Mouse (Mus musculus) left cerebral cortex, postnatal 4 days (tissue): ENCODE data around the gene Ttc22. TPM values are rescaled to one million over a fixed set of nuclear protein-coding genes. Genes with fewer than 3 reads are reported as not detected.
A peak's percentile ranks its signal among the peaks of the same experiment; 100 is the strongest.

Experiments used
- DNase-seq: peaks from one replicate; pipeline ENCODE4 v3.0.0-alpha.2; 2022
- intact Hi-C: fragments of 180-260 bp; cut with DNase I; formaldehyde crosslinking; loops from one replicate; pipeline ENCODE4 v1.15.1; 2025
- total RNA-seq, 2 experiments: library from RNA; stranded (reverse); gene quantifications; 2 replicates each; pipeline ENCODE4 v1.2.3; 2021

The Ttc22 gene
- total RNA-seq, 2 experiments from 2014 or later: 1.6 to 1.9 TPM

DNA sequence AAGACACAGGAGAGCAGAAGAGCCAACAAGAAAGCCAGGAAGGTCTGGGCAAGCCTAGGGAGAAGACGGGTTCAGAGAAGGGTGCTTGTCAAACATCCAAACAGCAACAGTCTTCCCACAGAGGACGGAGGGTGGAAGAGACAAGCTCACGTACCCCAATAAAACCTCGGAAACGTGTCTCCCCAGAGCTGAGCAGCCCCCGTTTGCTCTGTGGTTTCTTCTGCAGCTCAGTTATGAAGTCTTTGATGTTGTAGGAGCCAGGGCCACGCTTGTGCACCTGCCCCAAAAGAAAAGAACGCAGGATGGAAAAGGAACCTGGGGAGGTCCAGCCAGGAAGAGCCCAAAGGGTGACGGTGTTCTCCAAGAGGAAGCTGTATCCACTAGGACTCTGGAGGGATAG, 7.4 kb upstream of the Ttc22 start:
- intact Hi-C loops: loop anchor here (5.0 to 10.0 kb wide), 3 partner anchors 92 to 547 kb away; no protein-coding TSS in a partner anchor
- DNase-seq: no peak

DNA sequence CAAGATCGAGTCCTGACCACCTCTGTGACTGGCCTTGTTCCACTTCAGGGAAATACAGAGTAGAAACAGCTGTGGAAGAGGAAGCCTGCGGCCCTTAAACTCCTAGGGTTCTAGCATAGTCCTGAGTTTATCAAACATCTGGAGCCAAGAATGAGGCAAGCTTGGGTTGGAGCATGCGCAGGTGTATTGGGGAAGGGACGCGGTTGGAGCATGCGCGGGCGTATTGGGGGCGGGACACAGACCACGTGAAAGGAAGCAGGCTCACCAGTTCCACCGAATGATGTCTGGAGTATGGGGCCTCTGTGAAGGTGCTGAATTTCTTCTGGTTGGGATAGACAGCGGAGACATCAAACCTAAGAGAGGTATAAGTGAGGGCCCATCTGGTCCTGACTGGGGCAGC, 6.6 kb upstream of the Ttc22 start:
- no peak for DNase-seq
- intact Hi-C loops: loop anchor here (5.0 to 10.0 kb wide), 2 partner anchors 92 to 219 kb away; no protein-coding TSS in a partner anchor

GRCm38 (mm10) chr4:106617056-106617455, 5.2 kb upstream of the Ttc22 start, which contains the start of gene Lexm:
Gene Lexm (minus strand): TSS chr4:106617241.
- intact Hi-C loops: loop anchor here (5.0 to 10.0 kb wide), 2 partner anchors 90 to 218 kb away; no protein-coding TSS in a partner anchor
- no peak for DNase-seq

DNA sequence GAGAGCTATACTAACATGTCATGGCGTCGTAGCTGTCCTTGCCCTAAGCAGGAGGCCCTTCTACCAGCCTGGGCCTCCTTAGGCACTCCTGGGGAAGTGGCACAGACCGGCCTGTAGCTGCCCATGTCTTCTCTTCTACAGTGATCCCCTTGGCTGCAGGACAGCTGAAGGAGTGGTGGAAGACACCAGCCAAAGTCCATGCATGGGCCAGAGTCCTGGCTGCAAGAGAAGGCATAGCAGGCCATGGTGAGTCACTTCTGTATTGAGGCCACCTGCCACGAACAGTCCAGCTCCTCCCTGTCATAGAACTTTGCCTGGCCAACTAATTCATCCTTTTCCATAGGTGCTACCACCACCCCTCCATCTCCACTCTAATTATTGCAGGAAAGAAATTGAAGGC, 3.3 kb upstream of the Ttc22 start:
- DNase-seq: no peak
- intact Hi-C loops: loop anchor here (5.0 to 10.0 kb wide), 2 partner anchors 88 to 216 kb away; no protein-coding TSS in a partner anchor

- no peak for DNase-seq
- intact Hi-C loops: no loop called here
These were observed 804 bp upstream of the Ttc22 start for GRCm38 (mm10) chr4:106621428-106621827.

GRCm38 (mm10) chr4:106622712-106623111, 480 bp downstream of the Ttc22 start:
- peak; percentile 62 for DNase-seq
- intact Hi-C loops: no loop called here

- intact Hi-C loops: no loop called here
- no peak for DNase-seq
These were observed 2.0 kb downstream of the Ttc22 start for GRCm38 (mm10) chr4:106624271-106624670.

- intact Hi-C loops: no loop called here
- peak; percentile 48 for DNase-seq
These were observed 5.6 kb downstream of the Ttc22 start for GRCm38 (mm10) chr4:106627809-106628208.

GRCm38 (mm10) chr4:106628650-106629360, 6.6 kb downstream of the Ttc22 start:
- DNase-seq: no peak
- intact Hi-C loops: no loop called here

- intact Hi-C loops: no loop called here
- DNase-seq: no peak
These were observed 7.1 kb downstream of the Ttc22 start for GRCm38 (mm10) chr4:106629374-106629773.

- intact Hi-C loops: loop anchor here (1.0 kb wide), 1 partner anchor 78 kb away; no protein-coding TSS in a partner anchor
- DNase-seq: peak; percentile 80
These were observed 8.3 kb downstream of the Ttc22 start for GRCm38 (mm10) chr4:106630333-106631220.

- intact Hi-C loops: no loop called here
- DNase-seq: no peak
These were observed 10.1 kb downstream of the Ttc22 start for GRCm38 (mm10) chr4:106632313-106632712.

DNA sequence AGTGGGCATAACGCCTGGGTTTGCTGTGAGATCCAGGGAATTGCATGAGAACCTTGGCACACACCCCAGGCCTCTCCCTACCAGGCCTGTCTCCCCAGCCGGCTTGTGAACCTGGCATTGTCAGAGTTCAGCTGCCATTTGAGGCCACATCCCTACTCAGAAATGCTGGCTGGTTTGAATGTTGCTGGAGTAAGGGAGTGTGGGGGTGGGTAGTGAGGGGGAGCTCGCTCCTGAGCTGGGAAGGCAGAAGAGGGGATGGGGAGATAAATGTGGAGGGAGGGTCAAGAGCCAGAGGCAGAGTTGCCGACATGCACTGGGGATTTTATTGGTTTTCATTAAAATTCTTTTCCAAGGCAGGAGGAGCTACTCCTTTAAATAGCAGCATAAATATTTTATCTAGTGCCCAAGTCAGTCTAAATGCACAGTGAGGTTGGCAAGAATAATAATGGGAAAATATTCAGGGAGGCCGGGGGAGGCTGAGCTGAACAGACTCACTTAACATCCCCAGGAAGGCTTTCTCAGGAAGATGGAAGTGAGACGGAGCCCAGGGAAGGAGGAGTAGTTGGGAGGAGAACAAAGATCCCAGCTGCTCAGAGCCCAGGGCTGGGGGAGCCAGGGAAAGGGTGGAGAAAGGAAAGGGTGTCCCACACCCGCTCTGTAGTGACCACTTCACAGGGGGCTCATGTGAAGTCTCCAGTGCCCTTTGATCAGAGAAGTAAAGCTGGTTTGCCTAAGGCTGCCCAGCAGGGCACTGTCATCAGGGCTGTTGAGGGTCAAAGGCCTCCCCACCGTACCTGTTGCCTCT, 11.3 kb downstream of the Ttc22 start:
- peak; percentile 50 for DNase-seq
- intact Hi-C loops: no loop called here

DNA sequence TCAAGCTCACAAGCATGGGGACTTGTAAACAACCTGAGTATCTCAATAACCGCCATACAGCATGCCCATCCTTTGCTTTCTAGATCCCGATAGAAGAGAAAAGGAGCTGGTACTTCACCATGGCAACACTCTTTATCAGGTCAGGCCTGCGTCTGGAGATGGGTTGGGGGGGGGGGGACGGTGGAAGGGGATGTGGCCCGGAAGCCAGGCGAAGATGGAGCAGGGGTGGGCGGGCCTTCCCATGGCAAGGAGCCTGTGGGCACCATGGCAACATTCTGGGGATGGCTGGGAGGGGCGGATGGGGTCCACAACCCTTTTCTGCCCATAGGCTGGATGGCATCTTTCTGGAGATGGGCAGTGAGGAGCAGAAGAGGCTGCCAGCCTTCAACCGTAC, 11.9 kb downstream of the Ttc22 start:
- peak; percentile 65 for DNase-seq
- intact Hi-C loops: no loop called here

DNA sequence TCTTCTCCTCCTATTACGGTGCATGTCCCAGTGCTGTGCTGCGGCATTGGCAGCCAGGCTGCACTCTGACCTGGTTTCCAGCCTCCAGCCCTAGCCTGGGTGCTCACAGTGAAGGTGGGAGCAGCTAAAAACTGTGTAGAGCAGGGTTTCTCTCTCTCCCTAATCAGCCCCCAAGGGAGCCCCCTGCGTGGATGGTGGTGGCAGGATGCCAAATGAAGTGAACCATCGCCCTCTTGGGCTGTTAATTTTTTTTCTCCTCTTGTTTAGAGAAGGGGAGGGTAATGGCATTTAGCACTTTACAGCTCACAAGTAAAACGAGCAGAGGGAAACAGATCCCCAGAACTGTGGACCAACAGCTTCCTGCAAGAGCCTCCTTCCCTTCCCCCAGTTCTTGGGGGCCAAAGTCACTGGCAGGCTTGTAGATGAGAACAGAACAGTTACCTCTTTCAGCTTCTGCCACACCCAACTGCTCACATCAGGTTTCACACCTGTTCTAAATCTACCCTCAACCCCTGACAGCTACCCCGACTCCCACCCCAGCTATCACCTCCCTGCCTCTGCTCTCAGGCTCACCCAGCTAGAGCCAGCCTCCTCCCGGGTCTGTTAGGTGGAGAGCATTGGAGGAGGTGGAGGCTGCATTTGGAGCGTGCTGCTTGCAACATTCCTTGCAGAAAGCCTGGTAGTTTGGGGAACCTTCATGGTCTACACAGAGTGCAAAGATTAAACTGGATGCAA, 21.4 kb downstream of the Ttc22 start:
- intact Hi-C loops: no loop called here
- no peak for DNase-seq

DNA sequence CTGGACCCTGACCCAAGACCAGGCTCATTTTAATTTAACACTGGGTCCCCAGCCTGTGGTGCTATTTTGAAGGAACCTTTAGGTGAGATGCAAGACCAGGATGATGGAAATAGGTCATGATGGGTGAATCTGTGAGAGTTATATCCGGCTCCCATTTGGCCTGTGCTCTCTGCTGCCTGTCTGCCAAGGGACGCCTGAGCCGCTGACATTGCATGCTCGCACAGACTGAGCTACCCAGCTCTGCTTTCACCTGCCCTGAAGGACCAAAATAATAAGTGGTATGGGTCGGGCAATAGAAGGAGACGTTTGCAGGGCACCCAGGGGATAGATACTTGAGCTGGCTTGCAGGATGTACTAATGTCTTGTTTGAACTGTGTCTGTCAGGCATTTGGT, 22.0 kb downstream of the Ttc22 start:
- DNase-seq: no peak
- intact Hi-C loops: no loop called here

DNA sequence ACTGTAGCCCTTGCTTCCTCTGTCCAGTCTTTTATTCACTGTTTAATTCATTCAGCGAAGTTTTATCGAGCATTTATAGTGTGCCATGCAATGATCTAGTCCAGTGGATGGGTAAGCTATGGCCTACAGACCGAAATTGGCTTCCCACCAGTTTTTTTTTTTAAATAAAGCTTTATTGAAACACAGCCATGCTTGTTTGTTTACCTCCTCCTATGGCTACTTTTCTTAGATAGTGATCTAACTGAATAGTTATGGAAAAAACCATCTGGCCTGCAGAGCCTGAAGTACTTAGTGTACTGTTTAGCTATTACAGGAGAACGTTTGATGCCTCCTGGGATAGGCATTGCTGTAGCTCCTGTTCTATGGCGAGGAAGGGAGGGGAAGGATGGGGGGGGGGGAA, 23.6 kb downstream of the Ttc22 start:
- intact Hi-C loops: no loop called here

GRCm38 (mm10) chr4:106647137-106647536, 24.9 kb downstream of the Ttc22 start:
- intact Hi-C loops: no loop called here
- no peak for DNase-seq

More for the DNA sequence above, 23.6 kb downstream of the Ttc22 start:
- no peak for DNase-seq

GRCm38 (mm10) chr4:106650833-106651527, 28.7 kb downstream of the Ttc22 start, which contains the start of gene Pars2:
Gene Pars2 (plus strand): TSS chr4:106651069.
- DNase-seq: peak; percentile 99
- intact Hi-C loops: no loop called here
